Mouse (Mus musculus): Measurements from ENCODE around the gene Gm26602.

DNA sequence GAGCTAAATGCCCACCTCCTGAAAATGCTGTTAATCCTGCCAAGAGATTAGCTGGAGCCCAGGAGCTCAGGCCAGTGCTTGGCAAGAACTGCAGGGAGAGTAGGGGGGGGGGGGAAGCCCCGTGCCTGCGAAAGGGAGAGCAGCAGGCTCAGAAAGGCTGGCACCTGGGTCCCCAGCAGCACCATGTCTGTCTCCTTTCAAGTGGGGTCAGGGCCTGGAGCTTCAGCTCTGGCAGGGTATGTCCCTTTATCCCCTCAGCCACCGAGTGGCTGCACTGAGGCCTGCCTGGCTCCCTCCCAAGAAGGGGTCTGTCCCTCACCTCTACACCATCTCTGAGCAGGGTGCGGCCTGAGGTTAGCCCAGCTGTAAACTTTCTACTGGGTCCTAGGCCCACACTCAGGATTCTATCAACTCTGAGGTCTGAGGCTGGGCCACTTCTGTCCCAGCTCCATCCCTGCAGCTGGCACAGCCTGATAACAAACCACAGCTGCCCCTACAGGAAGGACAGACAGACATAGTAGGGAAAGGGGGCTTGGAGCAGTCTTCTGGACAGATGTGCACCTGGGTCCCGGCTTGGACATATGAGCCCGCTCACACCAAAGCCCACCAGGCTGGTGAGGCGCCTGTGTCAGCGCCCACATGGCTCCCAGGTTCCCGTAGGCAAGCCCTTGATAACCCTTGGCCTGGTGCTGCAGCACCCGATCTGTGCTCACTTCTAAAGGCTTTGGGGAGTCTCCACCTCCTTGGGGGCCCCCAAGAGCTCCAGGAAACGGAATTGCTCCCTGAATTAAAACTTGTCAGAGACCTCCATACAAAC is 3.7 kb downstream of the Gm26602 start:
- no peak for TF ChIP-seq CTCF (IDR thresholded peaks at IDR 0.05; ENCODE audit: extremely low read depth, insufficient read depth, low read length)
- no peak for TF ChIP-seq POLR2A (IDR thresholded peaks at IDR 0.05; ENCODE audit: extremely low read depth, insufficient read depth, low read length)

Data from cortical plate, adult 2 months (tissue).